Mouse (Mus musculus): ENCODE data around the gene Tmigd3. TPM values are rescaled to one million over a fixed set of nuclear protein-coding genes. Genes with fewer than 3 reads are reported as not detected.

Tmigd3 gene
- polyA plus RNA-seq, 1 experiment from 2014 or later: not detected

DNA sequence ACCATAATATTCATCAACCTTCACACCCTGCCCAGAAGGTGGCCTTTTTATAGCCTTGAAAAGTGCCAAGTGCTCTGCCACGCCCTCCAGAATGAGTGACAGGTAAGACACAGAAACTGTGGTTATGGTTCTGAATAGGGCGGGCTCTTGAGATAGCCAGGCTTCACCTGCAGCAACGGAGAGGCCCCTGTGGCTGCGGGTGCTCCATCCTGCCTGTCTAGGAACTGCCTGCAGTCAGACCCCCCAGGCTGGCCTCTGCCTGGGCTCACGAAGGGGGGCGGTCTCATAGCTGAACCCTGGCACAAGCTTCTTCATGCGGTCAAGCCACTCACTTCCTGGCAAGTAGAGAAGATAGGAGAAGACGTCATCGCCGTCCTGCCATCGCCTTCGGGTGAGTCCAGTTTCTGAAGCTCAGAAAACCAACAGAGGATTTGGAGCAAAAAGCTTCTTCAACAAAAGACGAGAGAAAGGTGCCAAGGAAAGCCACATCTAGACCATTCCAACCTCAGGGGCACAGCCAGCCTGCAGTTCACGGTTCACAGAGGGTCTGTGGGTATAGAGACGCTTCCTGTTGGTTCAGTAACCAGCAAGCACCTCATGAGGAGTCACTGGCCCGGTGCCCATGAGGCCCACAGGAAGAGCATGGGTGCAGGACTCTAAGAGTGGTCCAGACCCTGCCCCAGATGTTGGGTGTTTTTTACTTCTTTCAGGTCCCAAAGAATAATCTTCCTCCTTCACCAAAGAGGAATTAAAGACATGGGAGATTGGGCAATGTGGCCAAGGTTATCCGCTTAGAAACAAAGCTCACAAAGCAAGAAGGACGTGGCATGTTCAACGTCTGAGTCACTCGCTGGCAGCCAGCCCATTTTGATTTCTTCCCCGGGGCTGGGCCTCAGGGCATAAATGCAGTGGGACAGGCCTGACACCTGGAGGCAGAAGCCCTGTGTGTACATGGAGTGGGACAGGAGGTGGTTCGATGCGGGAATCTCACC, 24.2 kb downstream of the Tmigd3 start:
- Histone ChIP-seq H3K27me3 (ENCODE audit: control insufficient read depth, insufficient read depth, low read length) (no peaks in the 10 kb centered on the region), H3K9me3 (ENCODE audit: control insufficient read depth, low read length) (no peaks in the 10 kb centered on the region), H3K36me3 (replicated peaks; ENCODE audit: control insufficient read depth, insufficient read depth) (no peaks in the 10 kb centered on the region), H3K4me2 (replicated peaks) (no peak overlapping the region), H3K9ac (no peak overlapping the region), H3K4me3 (replicated peaks; ENCODE audit: low read length) (no peak overlapping the region), H3K4me1 (replicated peaks; ENCODE audit: control insufficient read depth, insufficient read depth, low read length) (no peaks in the 10 kb centered on the region), H3K27ac (no peak overlapping the region)
- ATAC-seq (ENCODE audit: low FRiP score) (no peak), DNase-seq (ENCODE audit: low spot score) (peak; percentile 48)
- 81% methylated on average over 23 of the region's 23 CpGs for WGBS

DNA sequence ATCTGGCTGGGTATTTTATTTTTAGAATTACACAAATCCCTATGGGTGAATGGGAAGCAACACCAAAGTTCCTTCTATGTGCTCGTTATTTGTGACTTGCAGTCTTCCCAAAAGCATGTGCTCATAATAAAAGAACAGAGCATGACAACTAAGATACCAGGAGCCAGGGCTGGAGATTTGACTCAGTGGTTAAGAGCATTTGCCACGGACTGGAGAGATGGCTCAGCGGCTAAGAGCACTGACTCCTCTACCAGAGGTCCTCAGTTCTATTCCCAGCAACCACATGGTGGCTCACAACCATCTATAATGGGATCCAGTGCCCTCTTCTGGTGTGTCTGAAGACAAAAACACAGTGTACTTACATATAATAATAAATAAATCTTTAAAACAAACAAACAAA, 26.1 kb downstream of the Tmigd3 start:
- 88% methylated on average over 3 of the region's 3 CpGs for WGBS
- Histone ChIP-seq H3K4me1 (replicated peaks; ENCODE audit: control insufficient read depth, insufficient read depth, low read length) (no peaks in the 10 kb centered on the region), H3K4me3 (replicated peaks; ENCODE audit: low read length) (no peak overlapping the region), H3K9me3 (ENCODE audit: control insufficient read depth, low read length) (no peaks in the 10 kb centered on the region), H3K4me2 (replicated peaks) (no peak overlapping the region), H3K9ac (no peak overlapping the region), H3K36me3 (replicated peaks; ENCODE audit: control insufficient read depth, insufficient read depth) (no peaks in the 10 kb centered on the region), H3K27ac (no peak overlapping the region), H3K27me3 (ENCODE audit: control insufficient read depth, insufficient read depth, low read length) (no peaks in the 10 kb centered on the region)
- no peak for DNase-seq (ENCODE audit: low spot score)
- ATAC-seq (ENCODE audit: low FRiP score): no peak

DNA sequence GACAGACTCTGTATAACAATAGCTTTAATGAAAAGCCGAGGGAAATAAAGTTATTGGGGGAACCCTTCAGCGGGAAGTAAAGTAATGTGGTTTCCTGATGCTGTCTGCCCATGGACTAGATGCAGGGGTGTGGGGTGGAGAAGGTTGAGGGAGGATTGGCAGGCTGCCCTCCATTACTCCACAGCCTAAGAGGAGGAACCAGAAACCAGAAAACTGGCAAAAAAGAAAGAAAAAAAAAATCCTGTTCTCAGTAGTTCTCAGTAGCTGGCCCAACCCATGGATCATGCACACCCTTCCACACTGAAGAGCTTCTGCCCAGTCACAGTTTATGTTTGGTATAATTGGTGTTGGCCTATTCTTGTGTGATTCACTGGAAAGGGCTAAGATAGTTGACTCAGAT, 27.6 kb downstream of the Tmigd3 start:
- H3K4me3 ChIP-seq (replicated peaks; ENCODE audit: low read length): no peak overlapping the region
- no peaks in the 10 kb centered on the region for H3K9me3 ChIP-seq (ENCODE audit: control insufficient read depth, low read length)
- no peak overlapping the region for H3K4me2 ChIP-seq (replicated peaks)
- no peak overlapping the region for H3K27ac ChIP-seq
- no peak for ATAC-seq (ENCODE audit: low FRiP score)
- DNase-seq (ENCODE audit: low spot score): no peak
- H3K4me1 ChIP-seq (replicated peaks; ENCODE audit: control insufficient read depth, insufficient read depth, low read length): no peaks in the 10 kb centered on the region
- no peak overlapping the region for H3K9ac ChIP-seq
- H3K27me3 ChIP-seq (ENCODE audit: control insufficient read depth, insufficient read depth, low read length): no peaks in the 10 kb centered on the region
- WGBS: 85% methylated on average over 2 of the region's 2 CpGs
- H3K36me3 ChIP-seq (replicated peaks; ENCODE audit: control insufficient read depth, insufficient read depth): no peaks in the 10 kb centered on the region

DNA sequence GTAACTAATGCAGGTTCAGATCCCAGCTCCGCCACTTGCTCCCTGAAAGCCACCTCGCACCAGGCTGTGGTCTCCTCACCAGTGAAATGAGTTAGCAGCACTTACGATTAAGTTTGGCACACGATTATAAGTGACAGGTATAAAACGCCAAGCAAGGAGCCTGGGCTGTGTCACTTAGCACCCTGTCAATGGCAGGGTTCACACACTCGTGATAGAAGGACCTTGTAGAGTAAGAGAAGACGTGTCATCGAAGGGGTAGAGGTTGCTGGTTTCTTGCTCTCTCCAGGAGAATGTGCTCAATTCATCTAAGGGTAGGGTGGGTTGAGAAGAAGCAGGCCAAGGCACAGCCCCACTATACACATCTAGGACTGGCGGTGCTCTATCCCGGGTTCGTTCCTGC, 28.2 kb downstream of the Tmigd3 start:
- no peaks in the 10 kb centered on the region for H3K9me3 ChIP-seq (ENCODE audit: control insufficient read depth, low read length)
- no peaks in the 10 kb centered on the region for H3K4me1 ChIP-seq (replicated peaks; ENCODE audit: control insufficient read depth, insufficient read depth, low read length)
- ATAC-seq (ENCODE audit: low FRiP score) (no peak), DNase-seq (ENCODE audit: low spot score) (no peak)
- no peaks in the 10 kb centered on the region for H3K27me3 ChIP-seq (ENCODE audit: control insufficient read depth, insufficient read depth, low read length)
- H3K27ac ChIP-seq: no peak overlapping the region
- no peak overlapping the region for H3K4me3 ChIP-seq (replicated peaks; ENCODE audit: low read length)
- no peak overlapping the region for H3K4me2 ChIP-seq (replicated peaks)
- no peak overlapping the region for H3K9ac ChIP-seq
- no peaks in the 10 kb centered on the region for H3K36me3 ChIP-seq (replicated peaks; ENCODE audit: control insufficient read depth, insufficient read depth)
- 92% methylated on average over 11 of the region's 11 CpGs for WGBS

DNA sequence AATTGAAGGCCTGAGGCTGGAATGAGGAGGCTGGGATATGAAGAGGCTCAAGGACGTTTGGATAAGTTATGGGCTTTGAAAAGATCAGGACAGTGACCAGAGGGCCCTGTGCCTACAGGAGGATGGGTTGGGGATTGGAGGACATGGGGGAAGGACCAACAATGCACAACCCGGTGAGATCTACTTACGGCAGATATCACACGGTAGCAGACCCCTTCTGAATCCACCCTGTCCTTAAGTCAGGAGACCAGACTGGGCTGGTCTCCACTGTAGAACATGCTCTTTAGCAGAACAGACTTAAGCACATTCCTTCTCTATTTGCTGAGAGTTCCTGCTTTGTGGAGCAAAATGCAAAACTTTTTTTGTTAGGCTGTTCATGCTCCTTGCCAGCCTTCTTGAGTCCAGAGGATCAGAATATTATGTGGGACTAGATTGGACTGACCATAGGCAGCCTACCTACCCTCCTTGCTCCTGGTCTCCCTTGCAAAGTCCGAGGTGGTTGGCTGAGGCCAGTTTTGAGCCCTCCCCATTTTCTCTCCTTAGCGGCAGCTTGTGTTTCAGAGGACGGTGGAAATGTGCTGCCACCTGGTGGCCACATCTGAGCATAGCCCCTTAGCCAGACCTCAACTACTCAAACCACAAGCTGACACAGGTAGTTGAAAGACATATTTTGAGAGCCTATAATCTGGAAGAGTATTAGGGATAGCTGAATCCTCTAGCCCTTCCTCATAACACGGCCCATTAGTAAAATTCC, 28.9 kb downstream of the Tmigd3 start:
- Histone ChIP-seq H3K9ac (no peak overlapping the region), H3K9me3 (ENCODE audit: control insufficient read depth, low read length) (no peaks in the 10 kb centered on the region), H3K4me2 (replicated peaks) (no peak overlapping the region), H3K4me1 (replicated peaks; ENCODE audit: control insufficient read depth, insufficient read depth, low read length) (no peaks in the 10 kb centered on the region), H3K27me3 (ENCODE audit: control insufficient read depth, insufficient read depth, low read length) (no peaks in the 10 kb centered on the region), H3K36me3 (replicated peaks; ENCODE audit: control insufficient read depth, insufficient read depth) (no peaks in the 10 kb centered on the region), H3K4me3 (replicated peaks; ENCODE audit: low read length) (no peak overlapping the region), H3K27ac (no peak overlapping the region)
- WGBS: 43% methylated on average over 8 of the region's 8 CpGs
- peak; percentile 91 for DNase-seq (ENCODE audit: low spot score)
- ATAC-seq (ENCODE audit: low FRiP score): peak; percentile 69

DNA sequence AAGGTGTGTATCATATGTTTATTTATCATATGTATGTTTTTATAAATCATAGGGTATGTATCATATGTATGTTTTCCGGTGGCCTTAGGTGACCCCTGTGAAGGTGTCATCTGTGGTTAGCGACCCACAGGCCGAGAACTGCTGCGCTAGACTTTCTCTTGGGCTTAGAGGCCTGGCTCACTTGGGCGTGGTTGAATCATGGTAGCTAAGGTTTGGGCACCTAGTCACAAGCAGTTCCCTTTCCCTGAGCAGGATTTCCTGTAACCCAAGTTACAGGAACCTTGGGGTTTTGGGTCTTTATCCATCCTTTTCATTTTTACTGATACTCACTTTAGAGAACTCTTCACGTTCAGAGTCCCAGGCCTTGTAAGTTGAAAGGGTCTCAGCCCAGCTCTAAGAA, 29.6 kb downstream of the Tmigd3 start:
- H3K9me3 ChIP-seq (ENCODE audit: control insufficient read depth, low read length): no peaks in the 10 kb centered on the region
- no peak overlapping the region for H3K4me3 ChIP-seq (replicated peaks; ENCODE audit: low read length)
- WGBS: 78% methylated on average over 6 of the region's 6 CpGs
- H3K27me3 ChIP-seq (ENCODE audit: control insufficient read depth, insufficient read depth, low read length): no peaks in the 10 kb centered on the region
- no peak overlapping the region for H3K9ac ChIP-seq
- no peaks in the 10 kb centered on the region for H3K4me1 ChIP-seq (replicated peaks; ENCODE audit: control insufficient read depth, insufficient read depth, low read length)
- DNase-seq (ENCODE audit: low spot score): no peak
- no peaks in the 10 kb centered on the region for H3K36me3 ChIP-seq (replicated peaks; ENCODE audit: control insufficient read depth, insufficient read depth)
- no peak overlapping the region for H3K27ac ChIP-seq
- H3K4me2 ChIP-seq (replicated peaks): no peak overlapping the region
- no peak for ATAC-seq (ENCODE audit: low FRiP score)

DNA sequence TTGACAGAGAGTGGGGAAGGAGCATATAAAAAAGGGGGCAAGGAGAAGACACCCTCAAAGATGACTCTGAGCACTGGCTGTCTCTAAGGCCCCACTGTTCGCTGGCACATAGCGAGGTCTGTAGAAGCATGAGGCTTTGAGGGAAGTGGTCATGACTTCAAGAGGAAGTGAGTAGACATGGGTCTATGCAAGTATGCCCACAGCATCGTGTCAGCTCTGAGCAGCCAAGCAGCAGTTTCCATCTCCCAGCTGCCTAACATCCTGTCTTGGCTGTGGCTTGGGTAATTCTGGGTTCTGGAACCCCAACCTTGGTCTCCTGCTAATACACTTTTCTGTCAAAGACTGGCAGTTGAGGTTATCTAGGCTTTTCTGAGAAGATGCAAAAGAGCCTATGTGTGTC, 30.0 kb downstream of the Tmigd3 start:
- WGBS: 85% methylated on average over 3 of the region's 3 CpGs
- H3K4me1 ChIP-seq (replicated peaks; ENCODE audit: control insufficient read depth, insufficient read depth, low read length): no peaks in the 10 kb centered on the region
- H3K27ac ChIP-seq: no peak overlapping the region
- H3K36me3 ChIP-seq (replicated peaks; ENCODE audit: control insufficient read depth, insufficient read depth): no peaks in the 10 kb centered on the region
- H3K4me3 ChIP-seq (replicated peaks; ENCODE audit: low read length): no peak overlapping the region
- H3K27me3 ChIP-seq (ENCODE audit: control insufficient read depth, insufficient read depth, low read length): no peaks in the 10 kb centered on the region
- no peak for DNase-seq (ENCODE audit: low spot score)
- H3K9ac ChIP-seq: no peak overlapping the region
- no peak overlapping the region for H3K4me2 ChIP-seq (replicated peaks)
- H3K9me3 ChIP-seq (ENCODE audit: control insufficient read depth, low read length): no peaks in the 10 kb centered on the region
- no peak for ATAC-seq (ENCODE audit: low FRiP score)

DNA sequence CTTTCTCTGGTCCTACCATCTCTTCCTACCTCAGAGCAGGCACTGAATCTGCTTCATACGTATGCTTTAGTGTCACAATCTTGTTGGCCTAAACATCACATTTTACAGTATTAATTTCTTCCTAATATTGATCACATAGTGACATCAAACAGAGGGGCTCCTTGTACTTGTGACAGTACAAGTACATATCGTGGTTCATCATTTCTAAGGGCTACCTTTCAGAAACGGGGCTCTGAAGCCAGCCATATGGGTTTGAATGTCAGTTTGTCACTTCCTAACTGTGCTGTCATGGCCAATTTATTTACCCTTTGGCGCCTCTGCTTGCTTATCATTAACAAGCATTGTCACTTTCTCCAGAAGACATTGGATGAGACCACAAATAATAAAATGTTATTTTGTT, 30.8 kb downstream of the Tmigd3 start:
- no peaks in the 10 kb centered on the region for H3K9me3 ChIP-seq (ENCODE audit: control insufficient read depth, low read length)
- ATAC-seq (ENCODE audit: low FRiP score) (no peak), DNase-seq (ENCODE audit: low spot score) (no peak)
- no peaks in the 10 kb centered on the region for H3K27me3 ChIP-seq (ENCODE audit: control insufficient read depth, insufficient read depth, low read length)
- no peak overlapping the region for H3K27ac ChIP-seq
- no peaks in the 10 kb centered on the region for H3K36me3 ChIP-seq (replicated peaks; ENCODE audit: control insufficient read depth, insufficient read depth)
- H3K9ac ChIP-seq: no peak overlapping the region
- H3K4me3 ChIP-seq (replicated peaks; ENCODE audit: low read length): no peak overlapping the region
- WGBS: 79% methylated on average over 4 of the region's 4 CpGs
- no peak overlapping the region for H3K4me2 ChIP-seq (replicated peaks)
- H3K4me1 ChIP-seq (replicated peaks; ENCODE audit: control insufficient read depth, insufficient read depth, low read length): no peaks in the 10 kb centered on the region

DNA sequence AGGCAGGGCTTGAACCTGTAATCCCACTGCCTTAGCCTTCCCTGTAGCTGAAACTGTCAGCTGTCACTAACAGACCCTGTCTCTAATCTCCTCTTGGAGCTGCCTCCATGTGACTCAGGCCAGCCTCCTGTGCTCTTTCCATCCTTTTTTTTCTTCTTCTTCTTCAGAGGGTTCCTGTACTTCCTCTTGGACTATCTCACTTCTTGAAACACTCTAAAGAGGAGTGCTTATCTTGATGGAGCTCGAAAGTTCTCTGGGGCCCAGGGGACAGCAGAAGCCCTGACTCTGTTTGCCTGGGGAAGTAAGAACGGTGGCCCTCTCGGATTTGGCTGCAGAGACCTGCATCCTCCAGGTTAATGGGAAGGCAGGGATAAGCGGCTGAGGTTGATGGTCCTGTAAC, 33.5 kb downstream of the Tmigd3 start:
- Histone ChIP-seq H3K9ac (no peak overlapping the region), H3K4me2 (replicated peaks) (no peak overlapping the region), H3K9me3 (ENCODE audit: control insufficient read depth, low read length) (no peaks in the 10 kb centered on the region), H3K27me3 (ENCODE audit: control insufficient read depth, insufficient read depth, low read length) (no peaks in the 10 kb centered on the region), H3K4me1 (replicated peaks; ENCODE audit: control insufficient read depth, insufficient read depth, low read length) (no peaks in the 10 kb centered on the region), H3K4me3 (replicated peaks; ENCODE audit: low read length) (no peak overlapping the region), H3K27ac (no peak overlapping the region), H3K36me3 (replicated peaks; ENCODE audit: control insufficient read depth, insufficient read depth) (no peaks in the 10 kb centered on the region)
- no peak for DNase-seq (ENCODE audit: low spot score)
- no peak for ATAC-seq (ENCODE audit: low FRiP score)
- 86% methylated on average over 4 of the region's 4 CpGs for WGBS

Measured in hindbrain, embryonic 14.5 days (tissue).